Comparison of ENCODE assay signal across 12 mouse cellular contexts in the genomic region with DNA sequence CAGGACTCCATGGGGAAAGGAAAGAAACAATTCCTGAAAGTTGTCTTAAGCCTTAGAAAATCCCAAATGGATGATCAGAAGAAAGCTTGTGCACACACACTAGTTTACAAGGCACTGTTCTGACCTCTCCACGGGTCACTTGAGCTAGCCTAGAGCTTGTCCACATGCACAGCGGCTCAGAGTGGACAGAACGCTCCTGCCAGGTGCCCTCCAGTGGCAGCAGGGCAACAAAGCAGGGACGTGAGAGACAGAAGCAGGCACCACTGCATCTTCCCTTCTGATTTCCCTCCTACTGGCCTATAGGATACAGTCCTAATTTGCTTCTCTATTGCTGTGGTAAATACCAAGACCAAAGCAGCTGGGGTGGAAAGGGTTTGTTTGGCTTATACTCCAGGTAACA. TPM values are rescaled to one million over a fixed set of nuclear protein-coding genes. Genes with fewer than 3 reads are reported as not detected.
DNase-seq lines count a peak whose midpoint lies in the region; ATAC-seq and TF ChIP-seq lines count a peak whose summit lies in the region.
"Had no signal": no experiment of that assay in that cellular context is flagged by ENCODE, and none has a peak within 500 bp of the region (broad histone marks: within the 10 kb centered on the region; RNA-seq: fewer than 3 reads in every experiment).

No protein-coding gene starts in this region.

- no peak overlapping the region for H3K27ac ChIP-seq in forebrain, postnatal 0 days (ENCODE audit: low read depth, low read length)
- no peak overlapping the region for H3K27ac ChIP-seq in forebrain, embryonic 15.5 days (replicated peaks)
- H3K27ac ChIP-seq: hindbrain, embryonic 15.5 days; lung, embryonic 15.5 days had no signal

- 17% methylated on average over 4 of the region's 4 CpGs for WGBS in forebrain, postnatal 0 days
- 17% methylated on average over 4 of the region's 4 CpGs for WGBS in forebrain, embryonic 15.5 days

- no peak overlapping the region for H3K9ac ChIP-seq in forebrain, postnatal 0 days
- H3K9ac ChIP-seq in forebrain, embryonic 15.5 days (replicated peaks): no peak overlapping the region
- H3K9ac ChIP-seq: hindbrain, embryonic 15.5 days; lung, embryonic 15.5 days had no signal

- no peak for ATAC-seq in forebrain, postnatal 0 days
- no peak for ATAC-seq in forebrain, embryonic 15.5 days (replicated peaks)

- DNase-seq in forebrain, postnatal 0 days: no peak
- peak; percentile 34 for DNase-seq in lung, postnatal 36 days
- DNase-seq in lung, postnatal 25 days (ENCODE audit: low spot score): no peak
- peak; percentile 81 for DNase-seq in kidney, adult 9 months
- DNase-seq in testis, postnatal 10 days (ENCODE audit: low spot score): peak; percentile 52
- no peak for DNase-seq in ovary, postnatal 10 days (ENCODE audit: low spot score)
- no peak for DNase-seq in layer of hippocampus, adult 9-10 months (ENCODE audit: low spot score)
- DNase-seq: cerebellum, adult 11-12 months; thymus, postnatal 4 days had no signal

- peak; percentile 38 for TF ChIP-seq CTCF in forebrain, postnatal 0 days (IDR thresholded peaks at IDR 0.05; ENCODE audit: low read depth)

- no peaks in the 10 kb centered on the region for H3K9me3 ChIP-seq in forebrain, postnatal 0 days (ENCODE audit: low read length)
- no peaks in the 10 kb centered on the region for H3K9me3 ChIP-seq in forebrain, embryonic 15.5 days
- H3K9me3 ChIP-seq: hindbrain, embryonic 15.5 days; lung, embryonic 15.5 days had no signal

- no peak overlapping the region for H3K4me3 ChIP-seq in forebrain, postnatal 0 days (ENCODE audit: low read depth, low read length)
- H3K4me3 ChIP-seq in forebrain, embryonic 15.5 days: no peak overlapping the region
- H3K4me3 ChIP-seq: hindbrain, embryonic 15.5 days; lung, embryonic 15.5 days had no signal

- H3K4me2 ChIP-seq in forebrain, postnatal 0 days (ENCODE audit: low read depth): no peak overlapping the region
- H3K4me2 ChIP-seq in forebrain, embryonic 15.5 days (replicated peaks): no peak overlapping the region
- H3K4me2 ChIP-seq: hindbrain, embryonic 15.5 days; lung, embryonic 15.5 days had no signal

- H3K4me1 ChIP-seq in forebrain, postnatal 0 days (ENCODE audit: insufficient read depth): no peaks in the 10 kb centered on the region
- no peaks in the 10 kb centered on the region for H3K4me1 ChIP-seq in forebrain, embryonic 15.5 days
- H3K4me1 ChIP-seq: lung, embryonic 15.5 days had no signal

- no peaks in the 10 kb centered on the region for H3K27me3 ChIP-seq in forebrain, postnatal 0 days (ENCODE audit: insufficient read depth, low read length)
- H3K27me3 ChIP-seq in forebrain, embryonic 15.5 days: no peaks in the 10 kb centered on the region
- H3K27me3 ChIP-seq: hindbrain, embryonic 15.5 days; lung, embryonic 15.5 days had no signal

- H3K36me3 ChIP-seq in forebrain, postnatal 0 days (ENCODE audit: insufficient read depth): no peaks in the 10 kb centered on the region
- no peaks in the 10 kb centered on the region for H3K36me3 ChIP-seq in forebrain, embryonic 15.5 days
- H3K36me3 ChIP-seq: hindbrain, embryonic 15.5 days; lung, embryonic 15.5 days had no signal

RNA-seq across cellular contexts. Expression of a gene that starts 16.3 kb away (rescaled TPM):
- 0.15 and 0.62 TPM in 2 replicates for total RNA-seq in forebrain, postnatal 0 days (2014; rRNA removed)
- polyA plus RNA-seq in forebrain, postnatal 0 days (2015; fragmentation: Nextera tagmentation; extraction: Ambion mirVana): 0.21 and 0.94 TPM in 2 replicates
- polyA plus RNA-seq in forebrain, embryonic 15.5 days (2015; fragmentation: Nextera tagmentation; extraction: Ambion mirVana): 0.27 and 0.28 TPM in 2 replicates

RNA-seq across cellular contexts. Expression of a gene that starts 54.9 kb away (rescaled TPM):
- total RNA-seq in forebrain, postnatal 0 days (2014; rRNA removed): not detected in 2 replicates
- 0.06 TPM in 1 of 2 replicates, not detected in the other for polyA plus RNA-seq in forebrain, postnatal 0 days (2015; fragmentation: Nextera tagmentation; extraction: Ambion mirVana)
- polyA plus RNA-seq in forebrain, embryonic 15.5 days (2015; fragmentation: Nextera tagmentation; extraction: Ambion mirVana): not detected in 2 replicates

Comparison
In these comparisons a context has a peak if more than half of its experiments do, and no peak if none do; other contexts are left out.
1. DNase-seq: peak in lung, postnatal 36 days (single experiment), kidney, adult 9 months (single experiment) and testis, postnatal 10 days (single experiment); none in forebrain, postnatal 0 days (single experiment), lung, postnatal 25 days (single experiment), ovary, postnatal 10 days (single experiment) and layer of hippocampus, adult 9-10 months (single experiment).